Mouse (Mus musculus) midbrain, postnatal 0 days (tissue): Measurements from ENCODE around the gene Pik3ap1. TPM values are rescaled to one million over a fixed set of nuclear protein-coding genes. Genes with fewer than 3 reads are reported as not detected.

ENCODE experiments used
- ATAC-seq: fragments of 200-750 bp; cut with Nextera tagmentation; 2 replicates; pipeline ENCODE4 v1.8.0; 2017; ENCODE audit warnings: moderate number of reproducible peaks, mild to moderate bottlenecking, moderate TSS enrichment, moderate library complexity; ENCODE audit not compliant: low FRiP score
- DNase-seq: peaks from one replicate; pipeline ENCODE4 v3.0.0-alpha.2; 2015; ENCODE audit warnings: low spot score
- H3K27ac ChIP-seq: fragments of 300-500 bp; sonication (generic); 2 replicates; pipeline ENCODE4 v1.5.1; 2014; ENCODE audit warnings: low read depth, mild to moderate bottlenecking, low read length, mixed read lengths
- H3K27me3 ChIP-seq: fragments of 300-500 bp; sonication (generic); 2 replicates; pipeline ENCODE4 v1.6.1; 2014; ENCODE audit warnings: low read length, control low read depth, mixed read lengths; ENCODE audit not compliant: insufficient read depth
- H3K36me3 ChIP-seq: fragments of 300-500 bp; sonication (generic); 2 replicates; pipeline ENCODE4 v1.6.1; 2014; ENCODE audit warnings: low read length, control low read depth, mixed read lengths; ENCODE audit not compliant: insufficient read depth
- H3K4me1 ChIP-seq: fragments of 300-500 bp; sonication (generic); 2 replicates; pipeline ENCODE4 v1.6.1; 2014; ENCODE audit warnings: mild to moderate bottlenecking, control low read depth, antibody characterized with exemption, low read length, mixed read lengths; ENCODE audit not compliant: insufficient read depth
- H3K4me2 ChIP-seq: fragments of 300-500 bp; sonication (generic); 2 replicates; pipeline ENCODE4 v1.6.1; 2014; ENCODE audit warnings: low read depth, mild to moderate bottlenecking, low read length, mixed read lengths; ENCODE audit not compliant: poor library complexity, severe bottlenecking
- H3K4me3 ChIP-seq: fragments of 300-500 bp; sonication (generic); 2 replicates; pipeline ENCODE4 v1.5.1; 2014; ENCODE audit warnings: low read depth, mild to moderate bottlenecking, low read length, moderate library complexity
- H3K9ac ChIP-seq: fragments of 300-500 bp; sonication (generic); replicated peaks from 2 replicates; pipeline ENCODE4 v1.6.1; 2014; ENCODE audit warnings: mild to moderate bottlenecking, low read length, moderate library complexity, mixed read lengths; ENCODE audit not compliant: poor library complexity, severe bottlenecking
- H3K9me3 ChIP-seq: fragments of 300-500 bp; sonication (generic); 2 replicates; pipeline ENCODE4 v1.6.1; 2016; ENCODE audit warnings: low read length, control low read depth
- CTCF ChIP-seq: IDR thresholded peaks from 2 replicates; pipeline ENCODE4 v1.5.1; 2016; ENCODE audit warnings: antibody characterized with exemption, mild to moderate bottlenecking
- WGBS: fragments of 180-500 bp; shearing (Covaris S2); extraction: QIAGEN DNeasy Blood & Tissue Kit; methylation state at CpG from one replicate; pipeline ENCODE4 v1.1.7; 2014; 5-methylcytosine and 5-hydroxymethylcytosine counted together
- polyA plus RNA-seq: library from polyadenylated mRNA; unstranded; fragments of >200 nt; fragmentation: Nextera tagmentation; extraction: Ambion mirVana; gene quantifications from 2 replicates; pipeline ENCODE4 v1.2.1, GENCODE M21; 2015
- total RNA-seq: library from RNA; depleted of rRNA; stranded (reverse); fragments of >200 nt; gene quantifications from 2 replicates; pipeline ENCODE4 v1.2.3, GENCODE M21; 2014

Pik3ap1 gene
- total and polyA plus RNA-seq, 2 experiments from 2014 or later: 1.6 to 3.1 TPM

GRCm38 (mm10) chr19:41374658-41375057, 10.2 kb downstream of the Pik3ap1 start:
- no peak overlapping the region for H3K4me2 ChIP-seq
- ATAC-seq: no peak
- no peak overlapping the region for H3K9ac ChIP-seq
- no peaks in the 10 kb centered on the region for H3K9me3 ChIP-seq
- H3K36me3 ChIP-seq: no peaks in the 10 kb centered on the region
- no peak for TF ChIP-seq CTCF
- no peak overlapping the region for H3K27ac ChIP-seq
- WGBS: 94% methylated on average over 5 of the region's 5 CpGs
- H3K4me3 ChIP-seq: no peak overlapping the region
- DNase-seq: no peak
- H3K4me1 ChIP-seq: no peaks in the 10 kb centered on the region
- H3K27me3 ChIP-seq: no peaks in the 10 kb centered on the region

DNA sequence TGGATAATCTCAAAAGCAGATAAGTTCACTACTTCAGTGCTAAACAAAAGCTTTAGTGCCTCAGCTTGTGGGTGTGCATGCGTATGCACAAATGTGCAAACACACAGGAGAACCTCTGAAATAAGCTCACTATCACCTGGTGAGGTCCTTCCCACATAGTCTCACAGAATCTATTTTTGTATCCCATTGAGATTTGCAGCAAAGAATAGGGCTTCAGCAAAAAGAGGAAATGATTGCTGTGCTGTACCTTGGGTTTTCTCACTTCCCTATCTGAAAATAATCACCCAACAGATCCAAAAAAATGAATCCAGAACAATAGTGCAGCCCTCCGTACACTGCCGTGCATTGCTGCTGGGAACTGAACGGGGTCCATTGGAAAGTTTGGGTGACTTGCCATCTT, 12.6 kb downstream of the Pik3ap1 start:
- ATAC-seq: no peak

GRCm38 (mm10) chr19:41371373-41371772, 13.5 kb downstream of the Pik3ap1 start:
- no peak for TF ChIP-seq CTCF
- no peaks in the 10 kb centered on the region for H3K36me3 ChIP-seq
- 83% methylated on average over 4 of the region's 4 CpGs for WGBS
- H3K9me3 ChIP-seq: no peaks in the 10 kb centered on the region
- DNase-seq (no peak), ATAC-seq (no peak)
- H3K4me1 ChIP-seq: no peaks in the 10 kb centered on the region
- no peak overlapping the region for H3K9ac ChIP-seq
- H3K4me2 ChIP-seq: no peak overlapping the region
- H3K4me3 ChIP-seq: no peak overlapping the region
- no peaks in the 10 kb centered on the region for H3K27me3 ChIP-seq
- no peak overlapping the region for H3K27ac ChIP-seq

More for the DNA sequence above, 12.6 kb downstream of the Pik3ap1 start:
- no peak for DNase-seq
- TF ChIP-seq CTCF: no peak
- no peaks in the 10 kb centered on the region for H3K27me3 ChIP-seq
- WGBS: 85% methylated on average over 4 of the region's 4 CpGs
- H3K36me3 ChIP-seq: no peaks in the 10 kb centered on the region
- H3K4me1 ChIP-seq: no peaks in the 10 kb centered on the region
- no peaks in the 10 kb centered on the region for H3K9me3 ChIP-seq
- no peak overlapping the region for H3K9ac ChIP-seq
- no peak overlapping the region for H3K27ac ChIP-seq
- H3K4me2 ChIP-seq: no peak overlapping the region
- no peak overlapping the region for H3K4me3 ChIP-seq

- DNase-seq (no peak), ATAC-seq (no peak)
- no peaks in the 10 kb centered on the region for H3K36me3 ChIP-seq
- WGBS: 86% methylated on average over 11 of the region's 11 CpGs
- H3K27me3 ChIP-seq: no peaks in the 10 kb centered on the region
- H3K4me1 ChIP-seq: no peaks in the 10 kb centered on the region
- H3K9me3 ChIP-seq: no peaks in the 10 kb centered on the region
- H3K27ac ChIP-seq: no peak overlapping the region
- no peak for TF ChIP-seq CTCF
- H3K4me2 ChIP-seq: no peak overlapping the region
- H3K9ac ChIP-seq: no peak overlapping the region
- no peak overlapping the region for H3K4me3 ChIP-seq
Observed at GRCm38 (mm10) chr19:41369557-41370460, 15.1 kb downstream of the Pik3ap1 start.

DNA sequence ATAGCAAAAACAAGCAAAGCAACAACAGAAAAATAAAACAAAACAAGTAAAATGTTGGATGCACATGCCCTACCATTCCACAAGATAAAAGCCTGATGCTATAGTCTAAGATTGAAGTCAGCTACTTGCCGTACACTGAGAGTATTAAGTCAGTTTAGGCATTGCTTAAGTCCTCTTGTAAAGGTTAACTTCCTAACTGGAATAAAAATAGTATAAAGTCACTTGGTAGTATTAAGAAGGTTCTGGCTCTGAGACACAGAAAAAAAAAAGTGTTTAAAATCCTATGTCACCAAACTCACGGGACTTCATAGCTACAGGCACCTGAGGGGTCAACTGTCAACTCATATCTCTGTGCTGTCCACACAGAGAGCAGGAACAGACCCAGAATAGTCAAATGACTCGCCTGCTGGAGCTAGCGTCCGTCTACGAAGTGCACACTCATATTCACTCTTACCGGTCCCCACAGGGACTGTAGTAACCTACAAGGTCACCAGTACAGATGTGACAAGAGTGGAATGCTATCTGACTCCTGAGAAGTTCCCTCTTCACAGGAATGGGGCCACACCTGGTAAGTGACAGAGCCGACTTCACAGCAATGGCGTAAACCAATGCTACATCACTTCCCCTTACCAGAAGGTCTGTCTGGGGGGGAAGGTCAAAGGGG, 17.9 kb downstream of the Pik3ap1 start:
- 91% methylated on average over 9 of the region's 9 CpGs for WGBS
- H3K4me3 ChIP-seq: no peak overlapping the region

More for the DNA sequence above, 17.9 kb downstream of the Pik3ap1 start:
- no peaks in the 10 kb centered on the region for H3K27me3 ChIP-seq
- H3K4me2 ChIP-seq: no peak overlapping the region
- DNase-seq: no peak
- H3K4me1 ChIP-seq: no peaks in the 10 kb centered on the region
- TF ChIP-seq CTCF: no peak
- H3K27ac ChIP-seq: no peak overlapping the region
- ATAC-seq: no peak
- H3K36me3 ChIP-seq: no peaks in the 10 kb centered on the region
- H3K9ac ChIP-seq: no peak overlapping the region
- H3K9me3 ChIP-seq: no peaks in the 10 kb centered on the region
